Mouse (Mus musculus) megakaryocyte, embryonic 14.5 days (primary cell): ENCODE data around the gene Zfp524.

ENCODE experiments used
- FLI1 ChIP-seq: IDR thresholded peaks from 2 replicates; pipeline ENCODE4 v1.6.1; 2012; ENCODE audit warnings: low read length, inconsistent platforms, mixed read lengths
- GATA1 ChIP-seq: IDR thresholded peaks from 3 replicates; pipeline ENCODE4 v1.6.1; 2012; ENCODE audit warnings: mixed read lengths, low read length, inconsistent platforms, borderline replicate concordance

DNA sequence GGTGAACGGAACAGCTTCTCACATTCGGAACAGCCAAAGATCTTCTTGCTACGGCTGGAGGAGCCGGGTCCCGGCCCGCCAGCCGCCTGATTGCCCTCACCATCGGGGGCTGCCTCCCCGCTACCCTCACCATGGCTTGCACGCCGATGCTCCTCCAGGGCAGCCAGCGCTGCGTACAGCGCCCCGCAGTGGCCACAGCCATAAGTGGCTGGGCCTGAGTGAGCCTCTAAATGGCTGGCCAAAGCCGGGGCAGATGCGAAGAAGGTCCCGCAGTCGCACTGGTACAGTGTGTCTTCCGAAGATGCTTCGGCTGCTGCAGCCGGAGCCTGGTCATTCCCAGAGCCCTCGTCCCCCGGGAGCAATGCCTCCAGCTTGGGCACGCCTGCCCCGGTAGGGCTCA, 6.0 kb upstream of the Zfp524 start:
- TF ChIP-seq FLI1 (no peak), GATA1 (no peak)
